Mouse (Mus musculus) CH12.LX (cell line): ENCODE results near the gene Dhx30. TPM values are rescaled to one million over a fixed set of nuclear protein-coding genes. Genes with fewer than 3 reads are reported as not detected.

ENCODE experiments used
- DNase-seq: peaks from one replicate; pipeline ENCODE4 v3.0.0-alpha.2; 2013; ENCODE audit errors: extremely low read depth
- H3K27ac ChIP-seq: 2 replicates; pipeline ENCODE4 v1.5.1; 2012; ENCODE audit warnings: low read depth, mild to moderate bottlenecking, control low read depth, moderate library complexity; ENCODE audit not compliant: insufficient read depth
- H3K27me3 ChIP-seq: replicated peaks from 2 replicates; pipeline ENCODE3; 2012; ENCODE audit warnings: inconsistent platforms
- H3K36me3 ChIP-seq, 2 experiments: replicated peaks in 1 of 2; 2 replicates each; pipeline versions ENCODE3 to v1.6.1; 2012; ENCODE audit warnings: inconsistent platforms in 1 of 2, low read length in 1 of 2, mild to moderate bottlenecking in 1 of 2, mixed read lengths in 1 of 2, moderate library complexity in 1 of 2; ENCODE audit not compliant: control insufficient read depth in 1 of 2, insufficient read depth in 1 of 2
- H3K4me1 ChIP-seq, 2 experiments: 2 replicates each; pipeline ENCODE4 v1.6.1; 2012; ENCODE audit warnings: inconsistent platforms in 1 of 2, moderate library complexity in 1 of 2; ENCODE audit not compliant: insufficient read depth in 2 of 2, control insufficient read depth in 1 of 2
- H3K4me2 ChIP-seq: 2 replicates; pipeline ENCODE4 v1.6.1; 2012; ENCODE audit warnings: low read depth, mild to moderate bottlenecking, control low read depth; ENCODE audit not compliant: poor library complexity, insufficient read depth, severe bottlenecking
- H3K4me3 ChIP-seq, 3 experiments: fragments of 150-350 bp in 1 of 3; sonication (generic) in 1 of 3; replicated peaks in 1 of 3; 2 replicates each; pipeline versions ENCODE3 to v1.5.1; 2011 to 2012; ENCODE audit warnings: low read depth in 2 of 3, low read length in 2 of 3, mild to moderate bottlenecking in 2 of 3, moderate library complexity in 2 of 3, control low read depth in 1 of 3, improper control_type of control experiment in 1 of 3, inconsistent platforms in 1 of 3, mixed read lengths in 1 of 3; ENCODE audit not compliant: poor library complexity in 1 of 3
- H3K79me2 ChIP-seq: replicated peaks from 2 replicates; pipeline ENCODE4 v1.6.1; 2012; ENCODE audit warnings: mild to moderate bottlenecking, moderate library complexity; ENCODE audit not compliant: control insufficient read depth, poor library complexity, insufficient read depth, severe bottlenecking; ENCODE audit errors: extremely low read depth
- H3K9ac ChIP-seq: 2 replicates; pipeline ENCODE4 v1.6.1; 2012; ENCODE audit warnings: low read depth, mild to moderate bottlenecking, control low read depth, moderate library complexity; ENCODE audit not compliant: insufficient read depth
- H3K9me3 ChIP-seq: replicated peaks from 2 replicates; pipeline ENCODE3; 2012; ENCODE audit warnings: low read length, inconsistent platforms, mixed read lengths
- BHLHE40 ChIP-seq: IDR thresholded peaks from 2 replicates; pipeline ENCODE4 v1.6.1; 2011; ENCODE audit warnings: mild to moderate bottlenecking, low read depth, low read length, improper control_type of control experiment
- CHD1 ChIP-seq: IDR thresholded peaks from 2 replicates; pipeline ENCODE4 v1.6.1; 2012; ENCODE audit warnings: low read depth, low read length, improper control_type of control experiment, inconsistent platforms
- CHD2 ChIP-seq: IDR thresholded peaks from 2 replicates; pipeline ENCODE4 v1.6.1; 2011; ENCODE audit warnings: low read length, improper control_type of control experiment
- CTCF ChIP-seq, 2 experiments: IDR thresholded peaks in 1 of 2; conservative IDR thresholded peaks in 1 of 2; 2 replicates each; pipeline ENCODE4 v1.5.1; 2011 to 2012; ENCODE audit warnings: low read depth in 2 of 2, low read length in 2 of 2, improper control_type of control experiment in 1 of 2, inconsistent platforms in 1 of 2, mild to moderate bottlenecking in 1 of 2, moderate library complexity in 1 of 2
- ELF1 ChIP-seq: IDR thresholded peaks from 2 replicates; pipeline ENCODE4 v1.6.1; 2014; ENCODE audit warnings: low read depth, mild to moderate bottlenecking, inconsistent platforms, low read length, improper control_type of control experiment
- ETS1 ChIP-seq: conservative IDR thresholded peaks from 2 replicates; pipeline ENCODE4 v1.6.1; 2012; ENCODE audit warnings: low read depth, mild to moderate bottlenecking, inconsistent platforms, low read length, improper control_type of control experiment, moderate library complexity
- GABPA ChIP-seq: IDR thresholded peaks from 2 replicates; pipeline ENCODE4 v1.6.1; 2012; ENCODE audit warnings: low read depth, low read length, improper control_type of control experiment, inconsistent platforms; ENCODE audit not compliant: insufficient replicate concordance
- JUN ChIP-seq: IDR thresholded peaks from 2 replicates; pipeline ENCODE4 v1.6.1; 2011; ENCODE audit warnings: low read depth, mild to moderate bottlenecking, low read length, improper control_type of control experiment, moderate library complexity; ENCODE audit not compliant: insufficient read depth
- KAT2A ChIP-seq: IDR thresholded peaks from 2 replicates; pipeline ENCODE4 v1.6.1; 2012; ENCODE audit warnings: low read length, improper control_type of control experiment, inconsistent platforms; ENCODE audit not compliant: insufficient replicate concordance
- MEF2A ChIP-seq: IDR thresholded peaks from 2 replicates; pipeline ENCODE4 v1.6.1; 2014; ENCODE audit warnings: low read depth, mild to moderate bottlenecking, inconsistent platforms, low read length, improper control_type of control experiment, borderline replicate concordance
- MYC ChIP-seq: IDR thresholded peaks from 2 replicates; pipeline ENCODE4 v1.6.1; 2011; ENCODE audit warnings: low read depth, mild to moderate bottlenecking, improper control_type of control experiment, low read length
- NRF1 ChIP-seq: IDR thresholded peaks from 2 replicates; pipeline ENCODE4 v1.6.1; 2014; ENCODE audit warnings: low read depth, mild to moderate bottlenecking, inconsistent platforms, low read length, improper control_type of control experiment, moderate library complexity
- POLR2A ChIP-seq: IDR thresholded peaks from 2 replicates; pipeline ENCODE4 v1.6.1; 2011; ENCODE audit warnings: low read depth, mild to moderate bottlenecking, improper control_type of control experiment, low read length
- RAD21 ChIP-seq: IDR thresholded peaks from 2 replicates; pipeline ENCODE4 v1.6.1; 2011; ENCODE audit warnings: low read depth, mild to moderate bottlenecking, low read length, improper control_type of control experiment, moderate library complexity
- TBP ChIP-seq: conservative IDR thresholded peaks from 2 replicates; pipeline ENCODE4 v1.6.1; 2011; ENCODE audit warnings: low read depth, low read length, improper control_type of control experiment
- TCF12 ChIP-seq: IDR thresholded peaks from 2 replicates; pipeline ENCODE4 v1.6.1; 2014; ENCODE audit warnings: low read depth, mild to moderate bottlenecking, inconsistent platforms, low read length, improper control_type of control experiment
- ZC3H11A ChIP-seq: IDR thresholded peaks from 2 replicates; pipeline ENCODE4 v1.6.1; 2012; ENCODE audit warnings: low read depth, mild to moderate bottlenecking, inconsistent platforms, low read length, improper control_type of control experiment
- dilution Hi-C: fragments of 300-500 bp; cut with MboI; formaldehyde crosslinking; loops from 2 replicates; pipeline ENCODE4 v1.14.3; 2020; ENCODE audit warnings: low sequenced_read_pairs; ENCODE audit not compliant: extremely low pct_unique_long_range_greater_than_20kb, extremely low pct_ligation_motif_present
- in situ Hi-C: fragments of 300-500 bp; cut with MboI; formaldehyde crosslinking; loops from 3 replicates; pipeline ENCODE4 v1.14.3; 2019; ENCODE audit warnings: low sequenced_read_pairs, low pct_ligation_motif_present, low pct_unique_long_range_greater_than_20kb, mixed read lengths
- polyA plus RNA-seq: library from polyadenylated mRNA; unstranded; fragments of >175 nt; gene quantifications from 2 replicates; pipeline ENCODE4 v1.2.1, GENCODE M21; 2012; ENCODE audit warnings: low read depth; ENCODE audit not compliant: insufficient read length
- total RNA-seq, 2 experiments: library from RNA; depleted of rRNA; stranded (reverse); fragments of 300-350 nt in 1 of 2; fragments of >200 nt in 1 of 2; gene quantifications; 2 replicates each; pipeline ENCODE4 v1.2.3; 2012 to 2014

Gene Dhx30
- total and polyA plus RNA-seq, 3 experiments, result 68.8 to 129 (median 99.3) TPM

- peak; percentile 84 for TF ChIP-seq NRF1
- peak; percentile 82 for TF ChIP-seq POLR2A
- no peak; the same call in 1 of the 2 replicates for TF ChIP-seq MEF2A
- no peak for TF ChIP-seq JUN
- no peak for TF ChIP-seq MYC
- TF ChIP-seq TBP, result 0 out of 2 replicates have a peak, but pooled peaks have one; percentile 46
- no peak for TF ChIP-seq ETS1
- no peak for TF ChIP-seq CTCF (conservative IDR thresholded peaks at IDR 0.05 in 1 of 2, IDR thresholded peaks at IDR 0.05 in 1 of 2; ENCODE audit: low read depth in 2 of 2, low read length in 2 of 2)
- TF ChIP-seq RAD21, result no peak
- peak; percentile 59; the same call in 1 of the 2 replicates for TF ChIP-seq CHD2
- TF ChIP-seq GABPA, result peak; percentile 34; the same call in 1 of the 2 replicates
- TF ChIP-seq CHD1, result no peak
Observed at GRCm38 (mm10) chr9:110116977-110117778, 452 bp downstream of the Dhx30 start, which contains the start of gene Smarcc1 (continued).

GRCm38 (mm10) chr9:110116353-110116976, 1.2 kb downstream of the Dhx30 start:
- H3K4me1 ChIP-seq, result peaks cover 0 to 25% of the 10 kb centered on the region in 2 experiments; a peak in 2 of 4 replicates
- TF ChIP-seq KAT2A, result no peak
- no peak for TF ChIP-seq BHLHE40
- peak; percentile 53; the same call in 1 of the 2 replicates for TF ChIP-seq CHD2
- peak; percentile 20; the same call in 1 of the 2 replicates for TF ChIP-seq TCF12
- TF ChIP-seq GABPA, result no peak
- TF ChIP-seq ZC3H11A, result no peak
- TF ChIP-seq MYC, result 0 out of 2 replicates have a peak, but pooled peaks have one; percentile 17
- TF ChIP-seq ELF1, result no peak
- TF ChIP-seq, all 38 proteins: peak for 3
- Histone ChIP-seq H3K9me3 (no peaks in the 10 kb centered on the region), H3K9ac (peak overlapping the region; percentile 80), H3K27me3 (no peaks in the 10 kb centered on the region), H3K4me3 (peak overlapping the region; percentile 77 to 88 (median 87)), H3K4me2 (peak overlapping the region; percentile 81), H3K36me3 (peaks cover 9 to 45% of the 10 kb centered on the region in 2 experiments), H3K79me2 (peaks cover 23% of the 10 kb centered on the region; the same call in 1 of the 2 replicates), H3K27ac (peak overlapping the region; percentile 83)
- dilution Hi-C loops, result no loop called here
- no peak for DNase-seq
- in situ Hi-C loops, result no loop called here
